8 mouse cellular contexts compared by ENCODE assay signal in genomic region chr11:11867971-11868481, GRCm38 (mm10). TPM values are rescaled to one million over a fixed set of nuclear protein-coding genes. Genes with fewer than 3 reads are reported as not detected.
DNase-seq lines count a peak whose midpoint lies in the region; ATAC-seq and TF ChIP-seq lines count a peak whose summit lies in the region.

No protein-coding gene starts in this region.

- no peak for TF ChIP-seq CTCF in left cerebral cortex, adult 2 months (IDR thresholded peaks at IDR 0.05)

- WGBS in neural tube, embryonic 14.5 days, result 2% methylated on average over 14 of the region's 14 CpGs

- peak; percentile 14 to 27 for DNase-seq in left cerebral cortex, adult 2 months (ENCODE audit: extremely low spot score in 1 of 2, low spot score in 2 of 2)
- no peak for DNase-seq in left cerebral cortex, adult 11 months (ENCODE audit: low spot score)
- peak; percentile 86 for DNase-seq in embryo, embryonic 10.5 days (ENCODE audit: low spot score)
- no peak for DNase-seq in urinary bladder, postnatal 4 days (ENCODE audit: low spot score in 2 of 2)
- no peak for DNase-seq in kidney, postnatal 36 days
- no peak for DNase-seq in adrenal gland, postnatal 10 days

- H3K27me3 ChIP-seq in neural tube, embryonic 14.5 days (ENCODE audit: control insufficient read depth, insufficient read depth, low read length), result no peaks in the 10 kb centered on the region

- ATAC-seq in inflammation-experienced regulatory T-cells, adult 6 months, result peak; percentile 82
- peak; percentile 93 for ATAC-seq in neural tube, embryonic 14.5 days (ENCODE audit: low read depth)

- intact Hi-C loops in left cerebral cortex, adult 2 months (cut with DNase I), result no loop called here

- no peaks in the 10 kb centered on the region for H3K9me3 ChIP-seq in neural tube, embryonic 14.5 days (ENCODE audit: control insufficient read depth, low read length)

- peak overlapping the region; percentile 40 for H3K4me2 ChIP-seq in neural tube, embryonic 14.5 days (ENCODE audit: low read depth, low read length)

- H3K4me3 ChIP-seq in left cerebral cortex, adult 2 months, result 0 out of 2 replicates have a peak overlapping the region, but pooled peaks have one; percentile 16
- H3K4me3 ChIP-seq in neural tube, embryonic 14.5 days (ENCODE audit: low read depth, low read length), result no peak overlapping the region

- H3K27ac ChIP-seq in left cerebral cortex, adult 2 months, result no peak overlapping the region
- peak overlapping the region; percentile 78 for H3K27ac ChIP-seq in neural tube, embryonic 14.5 days (ENCODE audit: low read depth, low read length)

- no peaks in the 10 kb centered on the region for H3K36me3 ChIP-seq in neural tube, embryonic 14.5 days (ENCODE audit: control insufficient read depth, insufficient read depth, low read length)

- H3K4me1 ChIP-seq in neural tube, embryonic 14.5 days (ENCODE audit: control insufficient read depth, insufficient read depth, low read length), result peaks cover 8% of the 10 kb centered on the region; the same call in 1 of the 2 replicates

- H3K9ac ChIP-seq in neural tube, embryonic 14.5 days (replicated peaks; ENCODE audit: low read depth, low read length), result peak overlapping the region; percentile 39

RNA-seq across cellular contexts. Expression of gene Ddc, which starts 29.9 kb away (rescaled TPM):
- 1 to 10 TPM; 3.6 to 5.8 TPM for total RNA-seq in left cerebral cortex, adult 2 months (2021)
- 1 to 10 TPM in 2 of 3 experiments, under 1 TPM in 1; 0.62 to 4.9 (median 1.3) TPM for polyA plus RNA-seq in inflammation-experienced regulatory T-cells, adult 6 months (2017; shearing (Covaris generic))
- polyA plus RNA-seq in neural tube, embryonic 14.5 days (2014; fragmentation: Nextera tagmentation; extraction: Ambion mirVana), result 2.7 and 3.5 TPM in 2 replicates
- total RNA-seq in adrenal gland, postnatal 10 days (2021), result 10 to 100 TPM; 72.6 to 85.6 TPM

RNA-seq across cellular contexts. Expression of gene Fignl1, which starts 59.3 kb away (rescaled TPM):
- 1 to 10 TPM in 1 of 2 experiments, under 1 TPM in 1; 0.77 to 1.0 TPM for total RNA-seq in left cerebral cortex, adult 2 months (2021)
- 10 to 100 TPM in 2 of 3 experiments, 1 to 10 TPM in 1; 8.4 to 75.9 (median 10.4) TPM for polyA plus RNA-seq in inflammation-experienced regulatory T-cells, adult 6 months (2017; shearing (Covaris generic))
- polyA plus RNA-seq in neural tube, embryonic 14.5 days (2014; fragmentation: Nextera tagmentation; extraction: Ambion mirVana), result 8.0 and 9.5 TPM in 2 replicates
- 10 to 100 TPM in 1 of 2 experiments, 1 to 10 TPM in 1; 8.9 to 12.1 TPM for total RNA-seq in adrenal gland, postnatal 10 days (2021)

Comparison
In these comparisons a context has a peak if more than half of its experiments do, and no peak if none do; other contexts are left out.
1. DNase-seq: peak in left cerebral cortex, adult 2 months (2 of 2) and embryo, embryonic 10.5 days (single experiment); none in left cerebral cortex, adult 11 months (single experiment), urinary bladder, postnatal 4 days (0 of 2), kidney, postnatal 36 days (0 of 2) and adrenal gland, postnatal 10 days (single experiment).
2. RNA of gene Ddc, which starts 29.9 kb away (total RNA-seq): 72.6 to 85.6 TPM in adrenal gland, postnatal 10 days; 3.6 to 5.8 TPM in left cerebral cortex, adult 2 months; every median in the first group is over 10 times any median in the second.
3. RNA of gene Fignl1, which starts 59.3 kb away (total RNA-seq): 8.9 to 12.1 TPM in adrenal gland, postnatal 10 days; 0.77 to 1.0 TPM in left cerebral cortex, adult 2 months; every median in the first group is over 4 times any median in the second.